Mouse (Mus musculus) urinary bladder, postnatal 14 days (tissue): ENCODE measurements at regions not wholly inside any gene's neighbourhood (a gene's known extent, or its start where the extent isn't known, plus 50 kb on each side); places are given as distances from the start of the nearest gene placed in this dataset.
"Not testable (repeated sequence)": the region's sequence is repeated elsewhere in the genome, so short reads cannot be mapped to it uniquely, and the experiment has no call there.

Source experiments
- DNase-seq: peaks from one replicate; pipeline ENCODE4 v3.0.0; 2021; ENCODE audit warnings: low spot score

DNA sequence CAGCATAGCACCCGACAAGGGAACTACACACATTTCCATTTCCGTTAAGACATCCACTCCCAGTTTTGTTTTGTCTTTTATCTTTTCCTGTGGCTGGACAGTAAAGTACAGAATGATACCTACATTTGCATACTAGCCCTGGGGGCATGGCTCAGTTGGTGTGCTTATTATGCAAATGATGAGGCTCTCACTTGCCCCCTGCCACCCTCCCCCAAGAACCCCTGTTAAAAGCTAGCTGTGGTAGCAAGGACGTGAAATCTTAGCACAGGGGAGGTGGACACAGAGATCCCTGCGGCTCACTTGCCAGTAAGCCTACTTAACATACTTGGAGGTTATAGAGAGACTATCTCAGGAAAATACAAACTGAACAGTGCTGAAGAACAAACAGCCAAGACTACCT lies 375.2 kb upstream of the B3galt2 start:
- DNase-seq: no peak

DNA sequence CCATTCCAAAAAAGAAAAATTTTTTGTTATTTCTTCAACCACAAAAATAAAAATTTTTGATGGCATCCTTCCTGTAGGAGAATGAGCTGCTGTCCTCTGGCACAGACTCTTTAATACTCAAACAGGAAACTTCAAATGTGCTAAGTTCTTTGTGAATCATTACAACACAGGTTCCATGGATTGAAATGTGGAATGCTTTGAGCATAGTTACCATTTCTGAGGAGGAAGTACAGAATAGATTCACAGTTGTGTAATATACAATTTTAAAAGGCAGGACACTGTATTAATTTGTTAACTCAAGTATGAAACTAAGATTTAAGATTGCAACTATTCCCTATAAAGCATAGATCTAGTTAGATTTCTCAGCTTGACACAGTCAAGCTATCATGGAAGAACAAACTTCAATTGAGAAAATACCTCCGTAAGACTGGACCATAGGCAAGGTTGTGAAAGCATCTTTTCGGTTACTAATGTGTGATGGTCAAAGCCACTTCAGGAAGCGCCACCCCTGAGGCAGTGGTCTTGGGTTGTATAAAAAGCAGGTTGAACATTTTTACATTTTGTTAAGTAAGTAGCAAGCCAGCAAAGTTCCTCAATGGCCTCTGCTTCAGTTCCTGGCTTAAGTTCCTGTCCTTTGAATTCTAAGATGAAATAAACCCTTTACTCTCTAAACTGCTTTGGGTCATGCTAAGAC lies 354.0 kb upstream of the B3galt2 start:
- no peak for DNase-seq

GRCm38 (mm10) chr1:143287448-143287847 lies 353.0 kb upstream of the B3galt2 start:
- no peak for DNase-seq

GRCm38 (mm10) chr1:143296555-143296954 lies 343.9 kb upstream of the B3galt2 start:
- no peak for DNase-seq

DNA sequence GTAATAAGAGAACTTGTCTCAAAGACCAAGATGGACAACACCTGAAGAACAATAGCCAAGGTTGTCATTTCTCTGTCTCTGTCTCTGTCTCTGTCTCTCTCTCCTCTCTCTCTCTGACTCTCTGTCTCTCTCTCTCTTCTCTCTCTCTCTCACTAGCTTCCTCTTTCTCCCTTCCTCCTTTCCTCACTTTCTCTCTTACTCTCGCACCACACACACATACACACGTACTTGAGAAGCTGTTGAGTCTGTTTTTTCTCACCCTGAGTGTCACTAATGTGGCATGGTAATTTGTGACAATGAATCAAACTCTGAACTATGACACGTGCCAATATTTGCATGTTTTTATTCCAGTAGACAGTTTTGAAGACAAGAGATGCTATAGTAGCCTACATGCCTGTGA lies 333.1 kb upstream of the B3galt2 start:
- DNase-seq: no peak

- no peak for DNase-seq
Measured at GRCm38 (mm10) chr1:143318381-143318780, 322.1 kb upstream of the B3galt2 start.

DNA sequence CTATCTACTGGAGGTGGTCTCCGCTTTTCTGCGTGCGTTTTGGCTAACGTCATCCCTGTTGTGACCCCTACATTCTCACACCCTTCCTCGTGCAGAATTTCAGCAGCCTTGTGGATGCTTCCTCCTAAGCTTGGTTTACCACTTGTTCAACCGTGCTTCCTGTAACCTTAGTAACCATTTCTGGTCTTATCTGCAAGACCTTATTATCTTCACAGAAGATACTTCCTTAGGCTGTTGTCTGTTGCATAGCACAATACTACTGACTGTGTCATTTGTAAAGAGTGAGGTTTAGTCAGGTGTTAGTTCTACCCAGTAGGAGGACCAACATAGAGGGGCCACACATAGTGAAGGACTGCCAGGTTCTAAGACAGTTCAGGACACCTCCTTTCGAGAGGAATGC lies 320.9 kb upstream of the B3galt2 start:
- DNase-seq: no peak

DNA sequence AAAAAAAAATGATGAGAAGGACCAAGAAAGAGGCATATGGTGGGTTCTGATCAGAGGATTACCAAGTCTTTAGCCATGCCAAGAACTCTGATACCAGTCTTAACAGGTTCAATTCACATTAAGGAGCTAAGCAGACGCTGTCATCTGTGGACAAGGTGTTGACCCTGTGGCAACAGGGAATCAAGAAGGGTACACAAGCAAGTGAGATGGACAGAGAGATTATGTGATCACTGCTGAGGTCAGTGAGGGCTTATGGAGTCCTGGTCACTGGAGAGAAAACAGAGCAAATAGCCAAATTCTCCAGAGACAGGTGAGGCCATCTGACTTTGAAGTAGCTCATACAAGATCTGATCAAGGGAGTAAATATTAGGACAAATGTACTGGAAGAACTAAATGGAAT lies 289.1 kb upstream of the B3galt2 start:
- no peak for DNase-seq

DNA sequence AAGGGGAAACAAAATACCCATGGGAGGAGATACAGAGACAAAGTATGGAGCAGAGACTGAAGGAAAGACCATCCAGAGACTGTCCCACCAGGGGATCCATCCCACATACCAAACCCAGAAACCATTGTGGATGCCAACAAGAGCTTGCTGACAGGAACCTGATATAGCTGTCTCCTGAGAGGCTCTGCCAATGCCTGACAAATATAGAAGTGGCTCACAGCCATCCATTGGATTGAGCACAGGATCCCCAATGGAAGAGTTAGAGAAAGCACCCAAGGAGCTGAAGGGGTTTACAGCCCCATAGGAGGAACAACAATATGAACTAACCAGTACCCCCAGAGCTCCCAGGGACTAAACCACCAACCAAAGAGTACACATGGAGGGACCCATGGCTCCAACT lies 280.2 kb upstream of the B3galt2 start:
- DNase-seq: not testable (repeated sequence)

- no peak for DNase-seq
Measured at GRCm38 (mm10) chr1:143391851-143392250, 248.6 kb upstream of the B3galt2 start.
